Mouse (Mus musculus): ENCODE data around the gene Hapln2. TPM values are rescaled to one million over a fixed set of nuclear protein-coding genes. Genes with fewer than 3 reads are reported as not detected.

Gene Hapln2
- total RNA-seq, 2 experiments from 2014 or later = not detected

- peak; percentile 63 to 74 for DNase-seq
Measured at GRCm38 (mm10) chr3:87981894-87982835, 45.2 kb downstream of the Hapln2 start.

- DNase-seq = no peak
Measured at GRCm38 (mm10) chr3:87981214-87981760, 46.1 kb downstream of the Hapln2 start.

GRCm38 (mm10) chr3:87980728-87981127 is 46.7 kb downstream of the Hapln2 start:
- DNase-seq = no peak

GRCm38 (mm10) chr3:87980085-87980484 is 47.3 kb downstream of the Hapln2 start:
- no peak for DNase-seq

GRCm38 (mm10) chr3:87979493-87979892 is 47.9 kb downstream of the Hapln2 start:
- DNase-seq = no peak

- peak; percentile 63 to 72 for DNase-seq
Measured at GRCm38 (mm10) chr3:87974381-87974987, 52.9 kb downstream of the Hapln2 start.

- no peak for DNase-seq
Measured at GRCm38 (mm10) chr3:87973593-87974380, 53.6 kb downstream of the Hapln2 start.

GRCm38 (mm10) chr3:87972776-87973175 is 54.6 kb downstream of the Hapln2 start:
- DNase-seq = no peak

- DNase-seq = no peak
Measured at GRCm38 (mm10) chr3:87972203-87972664, 55.1 kb downstream of the Hapln2 start.

Other genes with a start within 250 kb of the Hapln2 start
- 1 to 10 TPM; 3.8 to 6.8 TPM for gene Ntrk1, start 232.4 kb downstream of the Hapln2 start, total RNA-seq (2021)
- under 1 TPM; 0.56 to 0.86 TPM for gene Insrr, start 230.6 kb downstream of the Hapln2 start, total RNA-seq (2021)
- 10 to 100 TPM; 20.3 to 30.7 TPM for gene Pear1, start 203.3 kb downstream of the Hapln2 start, total RNA-seq (2021)
- under 1 TPM in 1 of 2 experiments, not detected in 1; 0.36 TPM for gene Sh2d2a, start 180.8 kb downstream of the Hapln2 start, total RNA-seq (2021)
- gene Prcc, start 142.0 kb downstream of the Hapln2 start, total RNA-seq (2021) = 10 to 100 TPM; 49.2 to 57.4 TPM
- gene Hdgf, start 121.3 kb downstream of the Hapln2 start, total RNA-seq (2021) = 100 to 1,000 TPM; 187 TPM
- gene Mrpl24, start 108.1 kb downstream of the Hapln2 start, total RNA-seq (2021) = 100 to 1,000 TPM; 116 to 130 TPM
- gene Isg20l2, start 97.3 kb downstream of the Hapln2 start, total RNA-seq (2021) = 10 to 100 TPM; 20.7 to 22.0 TPM
- gene Rrnad1, start 96.9 kb downstream of the Hapln2 start, total RNA-seq (2021) = 10 to 100 TPM; 14.3 to 16.1 TPM
- gene Crabp2, start 78.9 kb downstream of the Hapln2 start, total RNA-seq (2021) = under 1 TPM in 1 of 2 experiments, not detected in 1; 0.33 TPM
- gene Nes, start 56.5 kb downstream of the Hapln2 start, total RNA-seq (2021) = 10 to 100 TPM in 1 of 2 experiments, 1 to 10 TPM in 1; 8.8 to 13.3 TPM
- 10 to 100 TPM; 45.9 to 47.8 TPM for gene Bcan, start 27.4 kb downstream of the Hapln2 start, total RNA-seq (2021)
- 10 to 100 TPM; 12.9 to 20.4 TPM for gene Gpatch4, start 15.5 kb upstream of the Hapln2 start, total RNA-seq (2021)
- gene Naxe, start 30.9 kb upstream of the Hapln2 start, total RNA-seq (2021) = 100 to 1,000 TPM; 127 to 140 TPM
- gene Ttc24, start 50.7 kb upstream of the Hapln2 start, total RNA-seq (2021) = not detected
- 1 to 10 TPM; 2.1 to 2.2 TPM for gene Iqgap3, start 54.4 kb upstream of the Hapln2 start, total RNA-seq (2021)
- gene Mef2d, start 114.8 kb upstream of the Hapln2 start, total RNA-seq (2021) = 10 to 100 TPM; 85.1 to 99.4 TPM
- 1 to 10 TPM; 5.5 to 7.9 TPM for gene Rhbg, start 227.1 kb upstream of the Hapln2 start, total RNA-seq (2021)

All from adrenal gland, postnatal 36 days (tissue).